Mouse (Mus musculus) c-Kit-positive CD71-positive TER-119-negative erythroid progenitor cells, embryonic 14.5 days (primary cell): ENCODE results near the gene A730071L15Rik.

Experiments
- DNase-seq: peaks from one replicate; pipeline ENCODE4 v3.0.0-alpha.2; 2013; ENCODE audit warnings: low read depth

A730071L15Rik gene

GRCm38 (mm10) chr11:6199410-6200086 lies at the start of gene A730071L15Rik:
A730071L15Rik (plus strand) TSS chr11:6200029.
- peak; percentile 32 for DNase-seq

- no peak for DNase-seq
Observed at GRCm38 (mm10) chr11:6152864-6153263, 47.0 kb upstream of the A730071L15Rik start.

- no peak for DNase-seq
Observed at GRCm38 (mm10) chr11:6154211-6154701, 45.6 kb upstream of the A730071L15Rik start.

GRCm38 (mm10) chr11:6156651-6157050 lies 43.2 kb upstream of the A730071L15Rik start:
- no peak for DNase-seq

- no peak for DNase-seq
Observed at GRCm38 (mm10) chr11:6157119-6157518, 42.7 kb upstream of the A730071L15Rik start.

GRCm38 (mm10) chr11:6158515-6158914 lies 41.3 kb upstream of the A730071L15Rik start:
- no peak for DNase-seq

GRCm38 (mm10) chr11:6159704-6160275 lies 40.0 kb upstream of the A730071L15Rik start:
- DNase-seq = no peak

- DNase-seq = no peak
Observed at GRCm38 (mm10) chr11:6160663-6161271, 39.1 kb upstream of the A730071L15Rik start.

GRCm38 (mm10) chr11:6161549-6161948 lies 38.3 kb upstream of the A730071L15Rik start:
- no peak for DNase-seq

- no peak for DNase-seq
Observed at GRCm38 (mm10) chr11:6163062-6163461, 36.8 kb upstream of the A730071L15Rik start.

- DNase-seq = no peak
Observed at GRCm38 (mm10) chr11:6163706-6164105, 36.1 kb upstream of the A730071L15Rik start.

GRCm38 (mm10) chr11:6164781-6165180 lies 35.0 kb upstream of the A730071L15Rik start:
- no peak for DNase-seq

GRCm38 (mm10) chr11:6165391-6166081 lies 34.3 kb upstream of the A730071L15Rik start:
- no peak for DNase-seq

- DNase-seq = no peak
Observed at GRCm38 (mm10) chr11:6166351-6166750, 33.5 kb upstream of the A730071L15Rik start.

GRCm38 (mm10) chr11:6169041-6169663 lies 30.7 kb upstream of the A730071L15Rik start:
- no peak for DNase-seq

- DNase-seq = no peak
Observed at GRCm38 (mm10) chr11:6174719-6175118, 25.1 kb upstream of the A730071L15Rik start.

- DNase-seq = no peak
Observed at GRCm38 (mm10) chr11:6175506-6175905, 24.3 kb upstream of the A730071L15Rik start.

GRCm38 (mm10) chr11:6177781-6178420 lies 21.9 kb upstream of the A730071L15Rik start:
- no peak for DNase-seq

- DNase-seq = no peak
Observed at GRCm38 (mm10) chr11:6178673-6179166, 21.1 kb upstream of the A730071L15Rik start.

- DNase-seq = no peak
Observed at GRCm38 (mm10) chr11:6179194-6179593, 20.6 kb upstream of the A730071L15Rik start.

- no peak for DNase-seq
Observed at GRCm38 (mm10) chr11:6180811-6181399, 18.9 kb upstream of the A730071L15Rik start.
